8 mouse cellular contexts compared by ENCODE assay signal in genomic region chr3:145987268-145987969, GRCm38 (mm10). TPM values are rescaled to one million over a fixed set of nuclear protein-coding genes. Genes with fewer than 3 reads are reported as not detected.
DNase-seq lines count a peak whose midpoint lies in the region; ATAC-seq lines count a peak whose summit lies in the region.

TSS of gene Syde2 (plus strand) at chr3:145987870.

- peak within 1 kb of the TSS; percentile 93 for H3K27ac ChIP-seq in forebrain, embryonic 10.5 days
- peak within 1 kb of the TSS; percentile 100 for H3K27ac ChIP-seq in heart, embryonic 16.5 days (ENCODE audit: low read length)
- H3K27ac ChIP-seq in liver, embryonic 13.5 days, result peak within 1 kb of the TSS; percentile 78
- no peak within 1 kb of the TSS for H3K27ac ChIP-seq in neural tube, embryonic 11.5 days (ENCODE audit: low read depth, low read length)

- peak; percentile 33 for DNase-seq in 3T3-L1 (ENCODE audit: low read depth, low spot score)
- peak; percentile 68 for DNase-seq in adrenal gland, adult 8-10 months
- DNase-seq in forebrain, embryonic 10.5 days (ENCODE audit: extremely low spot score, low spot score), result peak; percentile 78
- DNase-seq in kidney, postnatal 25 days, result peak; percentile 90 to 96
- peak; percentile 44 for DNase-seq in liver, embryonic 13.5 days
- DNase-seq in neural tube, embryonic 11.5 days (ENCODE audit: low spot score), result peak; percentile 86
- DNase-seq in thymus, postnatal 0 days (ENCODE audit: low spot score), result peak; percentile 71

- peaks cover 55% of the 10 kb centered on the region for H3K4me1 ChIP-seq in forebrain, embryonic 10.5 days
- H3K4me1 ChIP-seq in heart, embryonic 16.5 days (ENCODE audit: control insufficient read depth, insufficient read depth, low read length), result peaks cover 20% of the 10 kb centered on the region
- peaks cover 23% of the 10 kb centered on the region for H3K4me1 ChIP-seq in liver, embryonic 13.5 days (replicated peaks)
- peaks cover 5% of the 10 kb centered on the region for H3K4me1 ChIP-seq in neural tube, embryonic 11.5 days (ENCODE audit: control insufficient read depth, insufficient read depth, low read length)

- peak within 1 kb of the TSS; percentile 94 for H3K9ac ChIP-seq in heart, embryonic 16.5 days (ENCODE audit: low read length)
- peak within 1 kb of the TSS; percentile 74 for H3K9ac ChIP-seq in liver, embryonic 13.5 days
- H3K9ac ChIP-seq in neural tube, embryonic 11.5 days (ENCODE audit: low read length), result peak within 1 kb of the TSS; percentile 66

- no peaks in the 10 kb centered on the region for H3K9me3 ChIP-seq in forebrain, embryonic 10.5 days
- peaks cover 3% of the 10 kb centered on the region; the same call in 1 of the 2 replicates for H3K9me3 ChIP-seq in heart, embryonic 16.5 days (replicated peaks; ENCODE audit: control insufficient read depth, low read length)
- H3K9me3 ChIP-seq in liver, embryonic 13.5 days (replicated peaks), result no peaks in the 10 kb centered on the region
- no peaks in the 10 kb centered on the region for H3K9me3 ChIP-seq in neural tube, embryonic 11.5 days (ENCODE audit: control insufficient read depth, low read length)

- peak; percentile 81 for ATAC-seq in heart, embryonic 16.5 days (replicated peaks; ENCODE audit: extremely low read depth, insufficient read depth, low FRiP score)
- ATAC-seq in liver, embryonic 13.5 days (ENCODE audit: low read depth), result peak; percentile 59
- ATAC-seq in neural tube, embryonic 11.5 days (ENCODE audit: insufficient read depth, low FRiP score, low TSS enrichment), result peak; percentile 84

- H3K4me3 ChIP-seq in forebrain, embryonic 10.5 days, result peak within 1 kb of the TSS; percentile 79
- peak within 1 kb of the TSS; percentile 92 for H3K4me3 ChIP-seq in heart, embryonic 16.5 days (ENCODE audit: low read length)
- peak within 1 kb of the TSS; percentile 63 for H3K4me3 ChIP-seq in liver, embryonic 13.5 days (replicated peaks)
- peak within 1 kb of the TSS; percentile 65 for H3K4me3 ChIP-seq in neural tube, embryonic 11.5 days (ENCODE audit: low read depth, low read length)

- H3K4me2 ChIP-seq in heart, embryonic 16.5 days (ENCODE audit: low read depth, low read length), result peak within 1 kb of the TSS; percentile 78
- H3K4me2 ChIP-seq in liver, embryonic 13.5 days, result peak within 1 kb of the TSS; percentile 75
- peak within 1 kb of the TSS; percentile 81 for H3K4me2 ChIP-seq in neural tube, embryonic 11.5 days (ENCODE audit: low read depth)

- WGBS in forebrain, embryonic 10.5 days, result under 1% methylated on average over 64 of the region's 65 CpGs
- WGBS in heart, embryonic 16.5 days, result under 1% methylated on average over 65 of the region's 65 CpGs
- WGBS in liver, embryonic 13.5 days (ENCODE audit: insufficient replicate concordance), result 1% methylated on average over 62 of the region's 65 CpGs
- under 1% methylated on average over 41 of the region's 65 CpGs for WGBS in neural tube, embryonic 11.5 days

- peaks cover 9% of the 10 kb centered on the region for H3K36me3 ChIP-seq in forebrain, embryonic 10.5 days (replicated peaks)
- no peaks in the 10 kb centered on the region for H3K36me3 ChIP-seq in heart, embryonic 16.5 days (ENCODE audit: control insufficient read depth, insufficient read depth)
- no peaks in the 10 kb centered on the region for H3K36me3 ChIP-seq in liver, embryonic 13.5 days
- H3K36me3 ChIP-seq in neural tube, embryonic 11.5 days (ENCODE audit: control insufficient read depth, insufficient read depth, low read length), result no peaks in the 10 kb centered on the region

- H3K27me3 ChIP-seq in forebrain, embryonic 10.5 days (ENCODE audit: poor library complexity, severe bottlenecking), result peaks cover 29% of the 10 kb centered on the region
- H3K27me3 ChIP-seq in heart, embryonic 16.5 days (ENCODE audit: control insufficient read depth, insufficient read depth, low read length), result no peaks in the 10 kb centered on the region
- H3K27me3 ChIP-seq in liver, embryonic 13.5 days, result peaks cover 56% of the 10 kb centered on the region
- peaks cover 17% of the 10 kb centered on the region for H3K27me3 ChIP-seq in neural tube, embryonic 11.5 days (ENCODE audit: control insufficient read depth, insufficient read depth, low read length)

RNA-seq across cellular contexts. Expression of gene Syde2, which starts in this region (rescaled TPM):
- total RNA-seq in adrenal gland, adult 8-10 months (2022), result 1 to 10 TPM; 4.8 to 6.6 (median 5.6) TPM
- 1.2 and 1.5 TPM in 2 replicates for polyA plus RNA-seq in forebrain, embryonic 10.5 days (2016; fragmentation: Nextera tagmentation; extraction: Ambion mirVana)
- 10.2 and 10.3 TPM in 2 replicates for polyA plus RNA-seq in heart, embryonic 16.5 days (2015; fragmentation: Nextera tagmentation; extraction: Ambion mirVana)
- 0.35 and 0.63 TPM in 2 replicates for polyA plus RNA-seq in liver, embryonic 13.5 days (2015; fragmentation: Nextera tagmentation; extraction: Ambion mirVana)
- 1.1 and 1.3 TPM in 2 replicates for polyA plus RNA-seq in neural tube, embryonic 11.5 days (2014; fragmentation: Nextera tagmentation; extraction: Ambion mirVana)
- 0.54 and 0.61 TPM in 2 replicates for polyA plus RNA-seq in thymus, postnatal 0 days (2015; fragmentation: Nextera tagmentation; extraction: Ambion mirVana)

Comparison
In these comparisons a context has a peak if more than half of its experiments do, and no peak if none do; other contexts are left out.
1. Peak in DNase-seq, ATAC-seq, H3K4me3 ChIP-seq, H3K27ac ChIP-seq, H3K9ac ChIP-seq and H3K4me2 ChIP-seq in liver, embryonic 13.5 days; RNA of the gene not detected or under 1 TPM.
2. Peak in DNase-seq in thymus, postnatal 0 days; RNA of the gene not detected or under 1 TPM.
3. DNase-seq: peak in every context shown above with its lines; median percentile 93 in kidney, postnatal 25 days; 86 in neural tube, embryonic 11.5 days; 78 in forebrain, embryonic 10.5 days; 71 in thymus, postnatal 0 days; 68 in adrenal gland, adult 8-10 months; 44 in liver, embryonic 13.5 days; 33 in 3T3-L1.